Mouse (Mus musculus): ENCODE data around the gene Jade1.

Gene Jade1

GRCm38 (mm10) chr3:41555491-41556381 lies at the start of gene Jade1:
Jade1 (plus strand) TSS chr3:41555731.
- DNase-seq: no peak

GRCm38 (mm10) chr3:41509441-41509840 lies 46.1 kb upstream of the Jade1 start:
- no peak for DNase-seq

DNA sequence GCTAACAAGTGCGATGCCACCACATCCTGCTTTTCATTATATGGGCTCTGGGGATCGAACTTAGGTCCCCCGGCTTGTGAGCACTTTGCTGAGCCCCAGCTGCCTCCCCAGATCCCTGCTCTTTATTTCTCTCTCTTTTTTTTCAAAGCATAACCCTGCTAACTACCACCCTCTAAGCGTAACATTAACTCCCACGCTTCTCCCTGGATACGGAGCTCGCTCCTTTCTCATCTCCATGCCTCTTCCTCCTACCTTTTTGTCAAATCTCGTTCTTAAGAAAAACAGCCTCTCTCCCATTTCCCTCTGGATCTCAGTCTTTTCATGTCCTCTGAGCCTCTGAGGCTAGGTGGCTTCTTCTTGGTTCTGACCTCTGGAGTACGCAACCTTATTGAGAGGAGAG lies 45.3 kb upstream of the Jade1 start:
- no peak for DNase-seq

- DNase-seq: no peak
Measured at GRCm38 (mm10) chr3:41510750-41511149, 44.8 kb upstream of the Jade1 start.

GRCm38 (mm10) chr3:41514003-41514402 lies 41.5 kb upstream of the Jade1 start:
- DNase-seq: peak; percentile 55

- no peak for DNase-seq
Measured at GRCm38 (mm10) chr3:41514683-41515305, 40.7 kb upstream of the Jade1 start.

DNA sequence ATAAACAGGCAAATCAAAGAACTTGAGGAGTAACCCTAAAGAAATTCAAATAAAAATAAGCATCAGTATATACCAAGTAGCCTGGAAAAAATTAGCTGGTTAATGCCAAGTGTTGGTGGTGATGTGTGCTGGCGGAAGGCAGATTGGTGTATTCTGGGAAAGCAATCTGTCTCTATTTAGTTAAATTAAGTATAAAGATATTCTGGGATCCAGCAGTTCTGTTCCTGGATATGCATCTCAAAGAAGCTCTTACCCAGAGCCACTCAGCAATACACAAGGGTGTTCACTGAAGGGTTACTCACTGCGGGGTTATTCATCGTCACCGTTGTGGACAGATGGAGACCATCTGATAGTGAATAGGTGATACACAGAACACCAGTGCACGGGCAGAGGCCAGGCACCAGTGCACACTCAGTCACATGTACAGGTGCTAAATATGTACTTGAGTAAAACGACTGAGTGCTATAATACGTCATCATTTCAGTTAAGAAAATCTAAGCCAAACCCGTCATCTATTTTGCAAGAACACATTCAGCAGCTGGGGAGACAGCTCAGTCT lies 38.5 kb upstream of the Jade1 start:
- no peak for DNase-seq

- DNase-seq: no peak
Measured at GRCm38 (mm10) chr3:41520925-41521324, 34.6 kb upstream of the Jade1 start.

DNA sequence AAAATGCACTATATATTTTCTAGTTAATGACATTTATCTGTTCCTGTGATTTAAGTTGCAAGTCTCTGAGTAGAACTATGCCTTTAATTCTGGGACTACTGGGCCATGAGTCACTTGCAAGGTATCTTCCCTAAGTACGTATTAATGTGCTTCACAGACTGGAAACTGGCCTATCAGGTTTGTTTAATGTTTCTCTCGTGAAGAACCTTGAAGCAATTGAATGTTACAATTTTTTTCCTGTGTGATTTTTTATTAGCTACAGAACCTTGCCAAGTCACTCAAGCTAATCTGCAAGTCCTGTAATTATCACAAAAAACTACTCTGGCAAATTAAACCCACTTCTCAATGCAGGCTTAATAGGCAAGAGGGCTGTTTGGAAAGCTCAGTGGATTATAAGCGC lies 33.8 kb upstream of the Jade1 start:
- DNase-seq: no peak

DNA sequence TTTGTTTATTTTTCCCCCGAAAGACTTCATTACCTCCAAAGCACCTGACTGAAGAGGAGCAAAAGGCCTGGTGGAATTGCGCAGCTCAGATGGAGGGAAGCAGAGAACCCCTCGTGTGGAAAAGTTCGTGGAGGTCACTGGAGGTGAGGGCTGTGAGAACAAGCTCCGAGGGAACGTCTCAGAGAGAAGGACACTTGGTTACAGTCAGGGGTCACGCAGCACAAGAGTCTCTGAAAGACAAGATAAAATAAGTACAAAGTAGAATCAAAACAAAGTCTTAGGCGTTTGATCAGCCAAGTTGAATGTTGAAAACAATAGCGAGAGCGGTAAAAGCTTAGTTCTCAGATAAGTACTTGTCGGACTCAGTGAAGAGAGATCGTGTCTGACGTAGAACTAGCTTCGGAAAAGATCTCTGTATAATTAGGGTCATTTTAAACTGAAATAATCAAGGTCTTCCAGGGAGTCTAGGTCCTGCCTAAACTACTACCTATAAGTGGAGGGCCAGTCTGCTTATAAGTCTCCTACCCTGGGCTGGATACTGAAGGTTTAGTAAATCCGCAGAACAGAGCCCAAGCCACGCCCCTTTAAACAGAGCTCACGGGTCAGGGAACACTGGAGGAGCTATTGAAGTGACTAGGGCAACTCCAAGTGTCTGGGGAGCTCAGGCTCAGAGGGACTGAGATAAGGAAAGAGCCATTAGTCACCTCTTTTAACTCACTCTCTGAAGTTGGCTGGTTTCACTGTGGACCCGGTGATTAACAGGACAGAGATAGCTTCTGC lies 33.1 kb upstream of the Jade1 start:
- DNase-seq: peak; percentile 75

- no peak for DNase-seq
Measured at GRCm38 (mm10) chr3:41523006-41523375, 32.5 kb upstream of the Jade1 start.

DNA sequence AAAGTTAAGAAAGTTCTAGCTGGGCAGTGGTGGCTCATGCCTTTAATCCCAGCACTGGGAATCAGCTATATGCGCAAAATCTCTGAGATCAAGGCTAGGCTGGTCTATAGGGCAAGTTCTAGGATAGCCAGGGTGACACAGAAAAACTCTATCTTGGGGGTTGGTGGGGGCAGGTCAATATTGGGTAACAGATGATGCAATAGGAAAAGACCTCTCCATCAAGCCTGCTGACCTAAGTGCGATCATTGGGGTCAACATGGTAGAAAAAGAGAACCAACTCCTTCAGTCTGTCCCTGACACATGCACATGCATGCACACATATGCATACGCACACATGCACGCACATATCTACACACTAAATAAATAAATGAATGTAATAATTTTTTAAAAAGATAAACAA lies 32.1 kb upstream of the Jade1 start:
- DNase-seq: no peak

GRCm38 (mm10) chr3:41528291-41528969 lies 27.1 kb upstream of the Jade1 start:
- DNase-seq: no peak

DNA sequence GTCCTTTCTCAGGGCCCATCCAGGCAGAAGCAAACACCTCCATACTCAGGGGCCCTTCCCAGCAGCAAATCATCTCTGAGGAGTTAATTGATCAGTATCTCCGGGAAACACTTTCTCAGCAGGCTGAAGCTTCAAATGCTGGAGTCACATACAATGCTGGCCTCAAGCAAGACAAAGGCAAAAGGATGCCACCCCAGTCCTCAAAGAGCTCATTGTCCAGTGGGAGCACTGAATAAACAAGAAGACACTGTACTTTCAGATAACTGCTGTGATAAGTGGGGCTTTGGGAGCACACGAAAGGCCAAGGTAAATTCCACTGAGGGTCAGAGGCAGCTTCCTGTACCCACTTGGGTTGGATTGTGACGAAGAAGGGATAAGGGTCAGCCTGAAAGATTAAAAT lies 25.4 kb upstream of the Jade1 start:
- peak; percentile 24 for DNase-seq

GRCm38 (mm10) chr3:41531541-41531940 lies 24.0 kb upstream of the Jade1 start:
- DNase-seq: no peak

DNA sequence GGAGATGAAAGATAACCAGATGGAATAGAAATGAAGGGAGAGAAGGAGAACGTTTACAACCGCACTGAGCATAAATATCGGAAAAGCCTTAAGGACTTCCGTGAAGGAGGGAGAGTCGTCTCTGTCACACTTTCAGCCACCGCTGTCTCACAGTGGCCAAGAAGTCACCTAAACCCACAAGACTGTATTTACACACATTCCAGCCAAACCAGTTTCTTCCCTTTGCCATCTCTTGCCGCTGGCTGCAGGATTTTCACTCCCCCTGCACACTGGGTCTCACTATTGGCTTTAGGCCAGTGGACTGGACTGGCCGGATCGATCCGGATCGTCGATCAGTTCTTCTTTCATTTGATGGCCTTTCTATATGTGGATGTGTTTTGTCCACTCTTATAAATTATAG lies 23.4 kb upstream of the Jade1 start:
- no peak for DNase-seq

GRCm38 (mm10) chr3:41533660-41534059 lies 21.9 kb upstream of the Jade1 start:
- DNase-seq: no peak

DNA sequence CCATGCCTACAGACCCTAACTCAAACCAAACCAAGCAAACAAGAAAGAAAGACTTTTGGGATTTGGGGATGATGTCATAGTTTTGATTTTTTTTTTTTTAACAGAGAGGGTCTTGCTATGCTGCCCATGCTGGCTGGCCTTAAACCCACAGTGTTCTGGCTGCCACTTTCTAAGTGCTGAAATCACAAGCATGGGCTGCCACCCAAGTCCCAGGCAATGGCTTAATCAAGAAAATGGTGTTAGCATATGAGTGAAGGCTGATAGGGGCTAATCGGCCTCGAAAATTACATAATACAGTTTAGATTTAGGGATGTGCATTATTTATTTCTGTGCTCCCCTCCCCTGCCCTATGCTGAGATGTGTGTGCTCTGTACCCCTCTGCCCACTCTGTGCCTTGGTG lies 17.6 kb upstream of the Jade1 start:
- no peak for DNase-seq

GRCm38 (mm10) chr3:41541313-41541712 lies 14.2 kb upstream of the Jade1 start:
- DNase-seq: no peak

DNA sequence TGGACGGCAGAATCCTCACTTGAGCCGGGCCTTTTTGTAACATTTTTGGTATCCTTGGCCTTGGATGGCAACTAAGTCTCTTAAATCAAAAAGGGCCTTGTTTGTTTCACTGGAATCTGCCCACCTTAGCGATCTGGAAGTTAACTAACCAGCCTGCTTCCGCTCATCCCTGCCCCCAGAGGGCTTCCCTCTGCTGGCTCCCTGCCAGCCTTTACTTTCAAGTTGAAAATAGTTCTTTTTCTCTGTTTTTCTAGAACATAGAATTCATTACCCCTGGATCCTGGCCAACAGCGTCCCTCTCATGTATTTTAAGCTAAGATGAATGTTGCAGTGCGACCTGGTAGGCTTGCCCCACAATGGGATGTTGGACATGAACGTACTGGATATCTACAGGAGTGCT lies 11.1 kb upstream of the Jade1 start:
- DNase-seq: no peak

DNA sequence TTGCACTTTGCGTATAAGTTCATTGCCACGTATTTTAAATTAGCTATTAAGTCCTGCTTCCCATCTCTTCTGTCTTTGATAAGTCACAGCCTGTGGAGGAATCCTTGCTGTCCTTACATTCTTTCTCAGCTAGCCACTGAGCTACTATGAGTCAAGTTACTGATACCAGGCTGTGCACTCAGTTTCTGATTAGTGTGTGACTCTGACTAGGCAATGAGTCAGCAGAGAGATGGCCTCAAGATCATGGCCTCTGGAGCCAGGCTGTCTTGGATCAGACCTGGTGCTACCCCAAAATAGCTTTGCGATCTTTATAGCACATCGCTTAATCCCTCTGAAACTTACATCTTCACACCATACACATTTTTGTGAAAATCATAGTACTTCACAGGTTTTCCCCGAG lies 8.2 kb upstream of the Jade1 start:
- no peak for DNase-seq

DNA sequence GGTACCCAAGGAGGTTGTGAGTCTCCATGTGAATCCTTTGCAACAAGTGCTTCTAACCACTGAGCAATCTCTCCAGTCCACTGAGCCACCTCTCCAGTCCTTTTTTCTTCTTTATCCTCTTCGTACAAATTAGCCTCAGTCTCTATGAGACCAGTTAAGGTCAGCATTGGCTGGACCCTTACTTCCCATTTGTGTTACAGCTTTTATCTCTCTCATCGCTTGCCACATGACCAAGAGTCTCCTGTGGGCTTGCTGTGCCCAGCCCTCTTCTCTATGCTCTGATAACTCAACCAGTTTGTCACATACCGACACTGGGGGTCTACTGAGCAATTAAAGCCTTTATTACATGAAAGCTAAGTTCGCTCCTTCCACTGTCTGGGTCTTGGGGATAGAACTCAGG lies 7.3 kb upstream of the Jade1 start:
- no peak for DNase-seq

- no peak for DNase-seq
Measured at GRCm38 (mm10) chr3:41551671-41552070, 3.9 kb upstream of the Jade1 start.

All from retina, postnatal 1 day (tissue).